8 mouse cellular contexts compared by ENCODE assay signal in the genomic region with DNA sequence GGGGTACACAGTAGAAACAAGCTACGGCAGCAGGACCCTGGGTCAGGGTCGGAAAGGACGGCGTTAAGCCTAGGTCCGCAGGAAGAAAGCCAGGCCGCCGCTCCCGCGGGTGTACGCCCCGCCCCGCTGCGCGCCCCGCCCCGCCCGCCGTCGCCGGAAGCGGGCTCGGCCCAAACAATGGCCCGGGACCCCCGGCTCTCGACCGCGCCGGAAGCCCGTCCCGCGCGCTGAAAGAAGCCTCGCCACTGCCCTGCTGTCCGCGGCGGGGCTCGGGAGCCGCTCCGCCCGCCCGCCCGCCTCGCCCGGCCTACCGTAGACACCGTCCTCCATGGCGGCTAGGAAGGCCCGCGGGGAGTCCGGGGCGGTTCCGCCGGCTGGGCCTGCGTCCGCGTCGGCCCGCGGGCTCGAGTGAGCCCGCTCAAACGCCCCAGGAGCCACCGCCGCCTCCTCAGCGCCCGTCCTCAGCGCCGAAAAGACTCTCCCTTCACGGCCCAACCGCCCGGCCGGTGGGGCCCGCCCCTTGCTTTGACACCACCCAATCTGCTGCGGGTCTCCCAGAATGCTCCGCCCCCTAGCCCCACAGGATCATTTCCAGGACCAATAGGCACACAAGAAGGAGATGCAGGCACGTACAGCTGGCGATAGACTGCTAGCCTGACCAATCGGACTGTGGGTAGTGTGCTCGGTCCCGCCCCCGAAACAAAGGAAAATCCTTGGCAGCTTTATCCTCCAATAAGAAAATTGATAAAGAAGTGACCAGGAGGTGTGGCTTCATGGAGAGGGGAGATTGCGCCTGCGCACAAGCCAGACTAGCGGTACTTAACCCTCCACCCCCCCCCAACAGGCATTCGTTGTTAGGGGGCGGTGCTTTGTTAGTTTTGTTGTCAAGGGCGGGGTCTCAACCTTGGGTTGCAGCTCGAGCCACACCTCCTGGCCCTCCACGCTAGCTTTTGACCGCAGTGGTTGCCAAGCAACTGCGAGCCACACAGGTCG. TPM values are rescaled to one million over a fixed set of nuclear protein-coding genes. Genes with fewer than 3 reads are reported as not detected.
A peak's percentile ranks its signal among the peaks of the same experiment; 100 is the strongest.
DNase-seq lines count a peak whose midpoint lies in the region; ATAC-seq and TF ChIP-seq lines count a peak whose summit lies in the region.

A gene (minus strand): TSS at position 795 of the 993 bp plus-strand sequence.

- peak within 1 kb of the TSS; percentile 74 for H3K4me2 ChIP-seq in forebrain, embryonic 15.5 days (replicated peaks)

- in situ Hi-C loops in ES-E14 (cut with MboI; ENCODE audit: low sequenced_read_pairs in 2 of 2, unreplicated experiment in 2 of 2), result no loop called here

- ATAC-seq in forebrain, embryonic 15.5 days (replicated peaks), result peak; percentile 99
- ATAC-seq in neutrophil, adult 5-6 weeks (ENCODE audit: extremely low read depth, insufficient number of reproducible peaks, low FRiP score, poor library complexity, severe bottlenecking), result peak; percentile 94

- H3K27me3 ChIP-seq in forebrain, embryonic 15.5 days, result no peaks in the 10 kb centered on the region

- TF ChIP-seq POLR2A in lung, adult 2 months (IDR thresholded peaks at IDR 0.05; ENCODE audit: borderline replicate concordance, extremely low read depth, low read depth, low read length), result peak; percentile 79

- peaks cover 37% of the 10 kb centered on the region for H3K36me3 ChIP-seq in ES-E14 (ENCODE audit: control insufficient read depth, insufficient read depth, low read length, poor library complexity, severe bottlenecking)
- H3K36me3 ChIP-seq in forebrain, embryonic 15.5 days, result peaks cover 36% of the 10 kb centered on the region

- WGBS in forebrain, embryonic 15.5 days, result under 1% methylated on average over 82 of the region's 92 CpGs
- under 1% methylated on average over 92 of the region's 92 CpGs for WGBS in lung, adult 2 months

- peak within 1 kb of the TSS; percentile 98 for H3K27ac ChIP-seq in ES-E14 (ENCODE audit: insufficient read depth, low read depth, low read length, poor library complexity, severe bottlenecking)
- peak within 1 kb of the TSS; percentile 100 for H3K27ac ChIP-seq in forebrain, embryonic 15.5 days (replicated peaks)

- intact Hi-C loops in heart, postnatal 25 days (cut with DNase I), result loop anchor here (2.0 kb wide), 1 partner anchor 17 kb away; a partner anchor contains a TSS

- no peak for TF ChIP-seq CTCF in lung, adult 2 months (IDR thresholded peaks at IDR 0.05; ENCODE audit: insufficient read depth, low read length)

- no peaks in the 10 kb centered on the region for H3K9me3 ChIP-seq in ES-E14 (ENCODE audit: control insufficient read depth, insufficient read depth, low read depth, low read length)
- H3K9me3 ChIP-seq in forebrain, embryonic 15.5 days, result no peaks in the 10 kb centered on the region

- peaks cover 2 to 10% of the 10 kb centered on the region in 2 experiments; a peak in 1 of 4 replicates for H3K4me1 ChIP-seq in ES-E14 (ENCODE audit: control insufficient read depth in 2 of 2, insufficient read depth in 2 of 2, low read length in 2 of 2, poor library complexity in 1 of 2)
- peaks cover 28% of the 10 kb centered on the region for H3K4me1 ChIP-seq in forebrain, embryonic 15.5 days
- H3K4me1 ChIP-seq in lung, adult 2 months (ENCODE audit: control insufficient read depth, insufficient read depth, low read length), result peaks cover 6% of the 10 kb centered on the region

- H3K4me3 ChIP-seq in ES-E14 (ENCODE audit: insufficient read depth in 1 of 2, low read depth in 1 of 2, low read length in 2 of 2, poor library complexity in 1 of 2, severe bottlenecking in 1 of 2), result peak within 1 kb of the TSS; percentile 84 to 96
- H3K4me3 ChIP-seq in forebrain, embryonic 15.5 days, result peak within 1 kb of the TSS; percentile 80
- H3K4me3 ChIP-seq in lung, adult 2 months (replicated peaks; ENCODE audit: extremely low read depth, low read depth, low read length), result peak within 1 kb of the TSS; percentile 62

- DNase-seq in ES-E14 (ENCODE audit: low read depth, low spot score), result peak; percentile 100
- peak; percentile 100 for DNase-seq in cerebellum, adult 11-12 months
- peak; percentile 99 for DNase-seq in heart, postnatal 25 days (ENCODE audit: low spot score)
- DNase-seq in layer of hippocampus, adult 18-20 months (ENCODE audit: low spot score in 2 of 2), result peak; percentile 99 to 100
- DNase-seq in lung, adult 2 months, result peak; percentile 98
- DNase-seq in thymus, adult 18-20 months, result peak; percentile 98 to 99

- peak within 1 kb of the TSS; percentile 99 for H3K9ac ChIP-seq in ES-E14 (ENCODE audit: insufficient read depth, low read depth, low read length, poor library complexity, severe bottlenecking)
- H3K9ac ChIP-seq in forebrain, embryonic 15.5 days (replicated peaks), result peak within 1 kb of the TSS; percentile 99

TF ChIP-seq in ES-E14, 5 proteins besides CTCF, POLR2A, EP300 and RAD21:
- TF ChIP-seq CHD2 (IDR thresholded peaks at IDR 0.05; ENCODE audit: low read depth, low read length) (peak; percentile 85), ZC3H11A (IDR thresholded peaks at IDR 0.05; ENCODE audit: borderline replicate concordance, low read depth, low read length) (no peak), HCFC1 (IDR thresholded peaks at IDR 0.05; ENCODE audit: borderline replicate concordance, insufficient read depth, low read length) (peak; percentile 68; the same call in 1 of the 2 replicates), MAFK (IDR thresholded peaks at IDR 0.05; ENCODE audit: insufficient read depth, low read depth, low read length) (no peak), ZNF384 (IDR thresholded peaks at IDR 0.05; ENCODE audit: low read depth, low read length) (no peak)
TF ChIP-seq in ES-E14: peak in this region for 2.

RNA-seq across cellular contexts. Expression of the gene that starts here (rescaled TPM):
- 96.2 and 113 TPM in 2 replicates for total RNA-seq in ES-E14 (2012; rRNA removed)
- 376 and 383 TPM in 2 replicates for polyA plus RNA-seq in forebrain, embryonic 15.5 days (2015; fragmentation: Nextera tagmentation; extraction: Ambion mirVana)
- 10 to 100 TPM; 63.2 to 65.5 TPM for total RNA-seq in heart, postnatal 25 days (2021)
- 100 to 1,000 TPM; 135 to 155 TPM for total RNA-seq in layer of hippocampus, adult 18-20 months (2021)
- 42.6 and 57.7 TPM in 2 replicates for polyA plus RNA-seq in lung, adult 2 months (2012; rRNA removed)
- total RNA-seq in neutrophil, adult 5-6 weeks (2017), result 79.6 and 94.0 TPM in 2 replicates

Comparison
In these comparisons a context has a peak if more than half of its experiments do, and no peak if none do; other contexts are left out.
1. Peak in every context shown above with its lines: DNase-seq, ATAC-seq, H3K4me3 ChIP-seq and H3K27ac ChIP-seq.